Mouse (Mus musculus) CH12F3 (cell line): ENCODE results near the gene Rfxank.

ENCODE experiments used
- in situ Hi-C: fragments of 300-500 bp; cut with MboI; formaldehyde crosslinking; loops from 2 replicates; pipeline ENCODE4 v1.14.3; 2020; ENCODE audit warnings: low sequenced_read_pairs

Gene Rfxank

DNA sequence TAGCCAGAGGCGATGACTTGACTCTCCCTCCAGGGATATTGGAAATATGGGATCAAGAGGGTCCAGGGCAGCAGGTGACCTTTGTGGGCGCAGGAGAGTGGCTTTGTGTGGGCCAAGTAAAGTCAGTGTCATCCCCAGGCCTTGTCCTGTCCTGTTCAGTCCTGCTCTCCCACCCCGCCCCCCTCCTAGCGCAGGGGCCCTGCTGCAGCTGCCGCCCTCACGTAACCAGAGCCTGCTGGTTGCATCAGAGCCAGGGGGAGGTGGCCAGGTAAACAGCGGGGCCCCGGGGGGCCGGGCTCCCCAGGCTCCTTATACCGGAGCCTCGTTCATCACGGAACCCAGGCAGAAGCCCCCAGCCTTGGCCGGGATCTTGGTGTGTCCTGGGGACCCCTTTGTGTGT, 11.2 kb upstream of the Rfxank start:
- in situ Hi-C loops, result no loop called here

DNA sequence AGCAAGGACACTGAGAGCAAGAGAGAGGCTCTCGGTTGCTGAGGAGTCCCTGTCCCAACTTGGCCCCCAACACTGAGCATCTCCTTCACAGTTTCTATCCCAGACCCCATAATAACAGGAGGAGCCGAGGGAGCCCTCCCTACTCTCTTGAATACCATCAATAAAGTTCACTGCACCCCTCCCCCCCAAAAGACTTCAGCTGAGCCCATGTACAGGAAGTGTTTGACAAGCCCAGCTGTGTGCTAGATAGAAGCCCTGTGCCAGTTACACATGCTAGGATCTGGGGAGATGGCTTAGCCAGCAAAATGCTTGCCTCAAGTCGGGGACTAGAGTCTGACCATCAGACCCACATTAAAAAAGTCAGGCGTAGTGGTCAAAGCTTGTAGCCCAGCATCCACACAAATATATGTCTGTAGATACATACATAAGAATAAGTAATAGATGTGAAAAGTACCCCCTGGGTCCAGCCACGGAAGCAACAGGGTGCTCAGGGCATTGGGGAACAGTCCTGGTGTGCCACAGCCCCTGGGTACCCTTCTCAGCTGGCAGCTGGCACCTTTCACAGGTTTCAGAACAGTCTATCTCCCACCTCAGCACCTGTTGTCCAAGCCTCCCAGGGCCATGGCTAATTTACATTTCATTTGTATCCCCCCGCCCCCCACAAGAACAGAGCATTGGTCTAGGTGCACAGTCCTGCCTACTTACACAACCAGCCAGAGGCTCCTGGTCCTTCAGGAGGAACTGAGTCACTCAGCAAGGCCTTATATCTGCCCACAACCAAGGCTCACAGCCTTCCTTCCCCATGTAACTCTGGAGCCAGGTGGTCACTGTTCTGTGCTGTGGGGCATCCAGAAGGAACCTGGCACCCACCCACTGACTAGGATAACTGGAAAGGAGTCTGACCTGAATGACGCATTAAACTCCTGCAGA, 9.0 kb upstream of the Rfxank start:
- in situ Hi-C loops, result no loop called here

DNA sequence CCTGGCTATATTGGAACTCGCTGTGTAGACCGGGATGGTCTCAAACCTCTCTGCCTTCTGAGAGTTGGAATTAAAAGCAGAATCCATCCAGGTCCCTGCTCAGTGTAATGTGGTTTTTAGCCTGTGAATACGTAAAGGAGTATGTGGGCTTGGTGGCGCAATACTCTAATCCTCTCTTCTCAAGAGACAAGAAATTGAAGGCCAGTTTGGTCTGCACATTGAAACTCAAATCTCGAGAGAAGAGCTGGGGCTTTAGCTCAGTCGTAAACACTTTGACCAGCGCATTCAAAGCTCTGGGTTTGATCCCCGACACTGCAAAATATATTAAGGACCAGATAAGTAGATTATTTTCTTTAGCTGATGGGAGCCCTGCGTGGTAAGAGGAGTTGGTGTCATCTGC, 1.0 kb upstream of the Rfxank start:
- in situ Hi-C loops, result no loop called here

DNA sequence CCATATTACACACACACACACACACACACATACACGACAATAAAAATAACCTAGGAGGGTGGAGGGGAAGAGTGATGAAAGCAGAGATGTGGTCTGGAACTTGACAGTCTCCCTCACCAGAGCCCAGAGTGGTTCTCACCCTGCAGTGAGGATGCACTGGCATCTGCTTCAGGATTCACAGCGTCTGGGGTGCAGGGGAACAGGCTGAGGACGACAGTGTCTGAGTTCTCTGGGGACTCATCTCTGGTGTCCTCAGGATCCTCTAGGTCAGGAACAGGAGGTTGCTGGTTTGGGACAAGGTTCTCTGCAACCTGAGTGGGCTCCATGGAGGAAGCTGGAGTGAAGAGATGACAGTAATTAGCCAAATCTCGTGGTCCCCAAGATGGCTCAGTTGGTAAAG, 1.1 kb downstream of the Rfxank start:
- in situ Hi-C loops, result no loop called here

DNA sequence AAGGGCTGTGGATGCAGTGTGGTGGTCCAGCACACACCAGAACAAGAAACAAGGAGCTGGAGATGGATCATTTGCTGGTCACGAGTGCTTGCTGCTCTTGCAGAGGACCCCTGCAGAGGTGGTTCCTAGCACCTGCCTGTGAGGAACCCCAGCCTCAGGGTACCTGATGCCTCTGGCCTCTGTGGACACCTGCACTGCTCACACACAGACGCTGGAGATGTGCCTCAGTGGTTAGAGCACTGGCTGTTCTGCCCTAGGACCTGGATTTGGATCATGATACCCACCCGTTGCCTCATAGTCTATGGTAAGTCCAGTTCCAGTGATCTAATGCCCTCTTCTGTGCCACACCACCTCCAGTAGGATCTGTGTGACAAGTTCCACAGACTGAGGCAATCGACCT, 2.4 kb downstream of the Rfxank start:
- in situ Hi-C loops, result no loop called here

DNA sequence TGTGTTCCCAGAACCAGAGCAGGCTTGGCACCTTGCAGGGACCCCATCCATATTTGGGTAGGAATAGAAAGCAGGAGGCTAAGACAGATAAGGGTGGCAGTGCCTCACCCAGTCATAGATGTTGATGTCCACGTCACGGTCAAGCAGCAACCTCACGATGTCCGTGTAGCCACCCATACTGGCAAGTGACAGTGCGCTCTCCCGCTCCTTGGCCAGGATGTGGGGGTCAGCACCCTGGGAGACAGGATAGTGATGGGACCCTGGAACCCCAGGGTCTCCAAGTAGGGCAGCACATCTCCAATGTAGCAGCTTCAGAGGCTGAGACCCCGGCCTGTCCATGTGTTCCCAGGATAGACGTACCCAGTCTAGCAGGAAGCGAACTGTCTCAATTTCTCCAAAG, 4.0 kb downstream of the Rfxank start:
- in situ Hi-C loops, result no loop called here

DNA sequence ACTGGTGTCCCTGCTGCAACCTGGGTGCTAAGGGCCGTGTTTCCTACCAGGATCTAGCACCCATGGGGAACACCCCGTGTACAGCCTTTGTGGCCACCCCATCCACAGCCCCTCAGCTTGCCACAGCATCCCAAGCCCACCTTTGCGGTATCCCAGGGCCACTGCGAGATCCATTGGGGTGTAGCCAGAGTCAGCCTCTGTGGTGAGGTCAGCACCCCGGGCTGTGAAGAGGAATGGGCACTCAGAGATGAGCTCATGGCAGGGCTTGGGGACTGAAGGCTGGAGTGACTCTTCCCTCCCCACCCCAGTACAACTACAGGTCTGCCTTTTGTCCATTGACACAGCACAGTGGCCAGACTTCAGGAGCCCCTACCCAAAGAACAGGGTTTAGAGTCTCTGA, 4.9 kb downstream of the Rfxank start:
- in situ Hi-C loops, result no loop called here

DNA sequence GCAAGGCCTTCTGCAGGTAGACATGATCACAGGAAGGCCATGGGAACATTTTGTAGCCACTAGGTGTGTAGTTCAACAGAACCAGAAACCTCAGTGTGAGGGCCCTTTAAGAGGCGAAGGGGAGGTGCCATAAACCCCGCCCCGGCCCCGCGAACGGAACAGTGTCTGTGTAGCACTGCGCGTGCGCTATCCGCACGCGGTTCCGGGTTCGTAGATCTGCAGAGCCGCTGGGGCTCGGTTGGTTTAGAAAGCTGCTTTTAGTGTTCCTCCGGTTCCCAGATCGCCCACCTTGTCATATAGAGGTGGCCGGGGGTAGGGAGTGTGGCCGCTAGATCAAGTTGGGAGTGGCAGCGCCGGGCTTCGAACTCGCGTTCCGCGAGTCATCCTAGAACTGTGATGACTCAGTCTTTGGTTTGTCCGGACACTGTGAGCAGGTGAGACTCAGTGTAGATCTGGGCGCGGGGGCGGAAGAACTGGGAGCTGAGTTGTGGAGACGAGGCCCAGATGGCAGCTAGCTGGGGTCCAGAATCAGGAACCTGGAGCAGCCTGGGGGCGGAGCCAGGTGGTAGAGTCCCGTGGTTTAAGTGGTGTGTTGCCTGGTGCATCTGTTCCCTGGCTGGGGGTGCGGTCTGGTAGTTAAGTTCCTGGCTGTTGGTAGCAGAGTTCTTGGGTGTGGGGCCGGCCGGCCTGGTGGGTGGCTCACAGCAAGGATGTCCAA, 7.6 kb downstream of the Rfxank start, which contains the start of gene Nr2c2ap:
Nr2c2ap (plus strand) TSS at position 168 of the 718 bp plus-strand sequence.
- in situ Hi-C loops, result no loop called here

- in situ Hi-C loops, result no loop called here
Observed at GRCm38 (mm10) chr8:70130066-70130465, 8.9 kb downstream of the Rfxank start.

DNA sequence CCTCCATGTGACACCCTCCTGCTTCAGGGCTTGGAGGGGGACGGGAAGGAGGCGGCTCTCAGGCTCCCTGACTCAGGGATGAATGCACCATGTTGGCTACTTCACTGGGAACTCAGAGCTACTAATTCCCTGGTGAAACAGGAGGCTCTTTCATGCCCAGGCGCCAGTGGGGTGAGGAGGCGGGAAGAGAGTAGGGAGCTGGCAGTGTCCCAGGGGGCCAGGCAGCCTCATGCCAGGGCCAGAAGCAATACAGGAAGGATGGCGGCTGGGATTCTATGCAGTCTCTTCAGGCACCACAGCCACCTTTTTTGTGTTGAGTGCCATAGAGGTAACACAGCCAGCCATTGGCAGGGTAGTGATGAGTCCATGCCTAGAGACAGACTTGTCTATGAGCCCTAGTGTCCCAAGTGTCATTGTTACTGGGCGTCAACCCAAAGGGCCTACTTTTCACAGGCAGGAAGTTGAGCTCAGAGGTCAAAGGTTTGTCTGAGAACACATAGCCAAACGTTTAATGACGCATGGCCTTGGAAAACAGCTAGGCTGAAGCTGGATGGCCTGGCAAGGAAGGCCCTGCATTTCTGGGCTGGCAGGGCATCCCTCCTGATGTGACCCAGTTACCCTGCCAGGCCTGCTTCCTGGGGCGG, 9.5 kb downstream of the Rfxank start:
- in situ Hi-C loops, result no loop called here

- in situ Hi-C loops, result no loop called here
Observed at GRCm38 (mm10) chr8:70128435-70128834, 10.5 kb downstream of the Rfxank start.

DNA sequence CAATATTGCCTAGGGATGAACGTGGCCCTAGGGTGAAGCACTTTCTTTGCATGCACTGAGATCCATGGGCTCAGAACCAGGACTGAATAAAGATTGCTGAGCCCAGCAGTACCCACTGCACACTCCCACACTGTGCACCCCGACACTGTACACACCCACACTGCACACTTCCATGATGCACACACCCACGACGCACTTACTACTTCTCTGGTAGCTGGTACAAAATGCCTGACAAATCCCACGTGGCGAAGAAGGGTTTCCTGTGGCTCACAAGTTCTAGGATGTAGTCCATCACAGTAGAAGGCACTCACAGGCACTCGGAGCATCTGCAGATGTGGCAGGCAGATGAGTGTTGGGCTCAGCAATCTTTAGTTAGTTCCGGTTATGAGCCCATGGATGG, 14.0 kb downstream of the Rfxank start:
- in situ Hi-C loops, result no loop called here

DNA sequence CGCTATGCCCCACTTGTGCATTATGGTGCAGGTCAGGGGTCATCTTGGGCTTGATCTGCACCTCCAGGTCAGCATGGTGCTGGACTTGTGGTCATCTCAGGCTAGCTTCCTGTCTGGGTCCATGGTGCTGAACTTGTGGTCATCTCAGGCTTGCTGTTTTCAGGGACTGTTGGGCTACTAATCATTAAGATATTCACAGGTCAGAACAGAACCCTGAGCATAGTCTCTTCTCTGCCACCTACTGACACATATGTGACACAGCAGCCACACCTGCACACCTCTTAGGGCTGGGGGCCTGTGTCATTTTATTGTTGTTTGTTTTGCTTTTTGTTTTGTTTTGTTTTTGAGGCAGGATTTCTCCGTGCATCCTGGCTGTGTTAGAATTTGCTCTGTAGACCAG, 16.1 kb downstream of the Rfxank start:
- in situ Hi-C loops, result no loop called here

DNA sequence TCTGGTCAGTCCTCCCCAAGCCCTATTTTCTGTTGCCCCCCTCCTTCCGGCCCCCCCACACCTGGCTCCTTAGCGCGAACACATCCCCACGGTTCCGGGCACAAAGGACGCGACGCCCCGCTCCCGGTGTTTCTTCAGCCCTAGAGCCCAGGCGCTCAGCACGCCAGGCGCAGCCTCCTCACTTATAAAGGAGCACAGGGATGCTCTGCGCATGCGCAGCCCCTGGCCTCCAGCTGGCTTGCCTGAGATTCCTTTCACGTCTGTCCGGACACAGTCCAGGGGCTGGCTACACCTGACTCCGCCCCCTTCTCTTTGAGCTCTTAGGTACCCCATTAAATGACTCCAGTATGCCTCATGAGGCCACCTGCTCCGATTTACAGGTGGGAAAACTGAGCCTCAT, 18.3 kb downstream of the Rfxank start, which contains the start of gene Ncan:
Ncan (minus strand) TSS at position 207 of the 400 bp plus-strand sequence.
- in situ Hi-C loops, result no loop called here

DNA sequence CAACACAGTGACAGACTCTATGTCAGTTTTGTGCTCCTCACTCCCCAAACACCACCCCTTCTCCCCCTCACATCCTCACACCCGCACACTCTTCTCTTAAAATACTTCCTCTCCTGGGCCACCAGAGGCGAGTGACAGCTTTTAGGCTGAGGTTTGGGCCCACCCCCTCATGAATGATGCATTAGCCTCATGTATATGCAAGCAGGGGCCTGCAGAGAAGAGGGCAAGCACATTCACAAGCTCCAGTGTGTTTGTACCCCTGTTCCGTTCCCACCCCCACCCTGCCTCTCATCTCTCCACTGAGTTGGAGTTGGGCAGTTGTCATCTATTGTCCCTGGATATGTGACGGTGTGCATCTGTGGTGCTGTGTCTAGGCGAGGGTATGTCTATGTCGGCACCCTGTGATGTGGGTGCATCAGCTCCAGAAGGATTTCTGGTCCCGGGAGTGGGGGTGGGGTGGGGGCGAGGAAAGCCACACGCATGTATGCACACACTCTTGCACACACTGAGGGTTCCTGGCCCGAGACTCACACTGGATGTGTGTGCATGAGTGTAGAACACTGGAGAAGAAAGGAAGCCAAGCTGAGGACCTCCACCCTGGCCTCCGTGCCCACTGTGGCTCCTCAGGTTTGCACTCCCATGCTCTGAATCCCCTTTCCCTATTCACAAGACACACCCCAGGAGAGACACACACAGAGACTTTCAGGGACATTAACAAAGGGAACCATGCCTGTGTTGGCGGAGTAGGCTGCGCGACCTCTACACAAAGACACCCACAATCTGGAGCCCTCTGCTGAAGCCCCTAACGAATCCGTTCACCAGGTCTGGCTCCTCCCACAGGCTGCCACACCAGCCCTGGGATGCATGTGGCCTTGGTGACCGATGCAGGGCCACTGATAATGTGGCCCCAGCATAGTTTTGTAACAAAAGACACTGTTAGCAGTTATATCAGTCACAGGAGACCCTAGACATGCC, 19.9 kb downstream of the Rfxank start:
- in situ Hi-C loops, result no loop called here

GRCm38 (mm10) chr8:70117611-70118010, 21.3 kb downstream of the Rfxank start:
- in situ Hi-C loops, result no loop called here

DNA sequence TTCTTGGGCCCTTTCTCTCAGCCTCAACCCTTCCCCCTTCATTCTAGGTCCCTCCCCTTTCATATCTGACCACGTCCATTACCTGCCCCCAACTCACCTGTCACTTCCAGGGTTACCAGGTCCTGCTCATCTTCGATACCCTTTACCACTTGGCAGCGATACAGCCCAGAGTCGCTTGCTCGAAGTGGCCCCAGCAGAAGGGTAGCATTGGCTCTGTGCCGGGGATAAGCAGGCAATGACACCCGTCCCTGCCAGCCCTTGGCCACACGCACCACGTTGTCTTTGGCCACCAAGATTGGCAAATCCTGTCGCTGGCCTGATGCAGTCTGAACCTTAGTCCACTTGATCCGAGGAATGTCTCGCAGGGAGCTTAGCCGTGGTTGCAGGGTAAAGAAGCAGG, 24.1 kb downstream of the Rfxank start:
- in situ Hi-C loops, result no loop called here

GRCm38 (mm10) chr8:70114488-70114887, 24.5 kb downstream of the Rfxank start:
- in situ Hi-C loops, result no loop called here

GRCm38 (mm10) chr8:70112401-70113016, 26.4 kb downstream of the Rfxank start:
- in situ Hi-C loops, result no loop called here
